Mouse (Mus musculus) stomach, postnatal 0 days (tissue): ENCODE data around the gene Scyl3.

Experiments used
- CTCF ChIP-seq: IDR thresholded peaks from 2 replicates; pipeline ENCODE4 v1.5.1; 2016; ENCODE audit warnings: antibody characterized with exemption, low read depth, mild to moderate bottlenecking, moderate library complexity
- EP300 ChIP-seq: optimal IDR thresholded peaks from 2 replicates; pipeline ENCODE3; 2016; ENCODE audit warnings: antibody characterized with exemption

- no peak for TF ChIP-seq CTCF
- no peak for TF ChIP-seq EP300
These were observed 29.3 kb upstream of the Scyl3 start for GRCm38 (mm10) chr1:163899575-163899974.
